Mouse (Mus musculus) cortical plate, adult 2 months (tissue): ENCODE results near the gene Fosb.

ENCODE experiments used
- CTCF ChIP-seq: fragments of 200-500 bp; IDR thresholded peaks from 2 replicates; pipeline ENCODE4 v1.5.1; 2011; ENCODE audit warnings: mild to moderate bottlenecking, control low read depth, low read length; ENCODE audit not compliant: insufficient read depth; ENCODE audit errors: extremely low read depth
- POLR2A ChIP-seq: fragments of 200-500 bp; IDR thresholded peaks from 2 replicates; pipeline ENCODE4 v1.6.1; 2011; ENCODE audit warnings: mild to moderate bottlenecking, low read length, control low read depth; ENCODE audit not compliant: insufficient read depth; ENCODE audit errors: extremely low read depth

DNA sequence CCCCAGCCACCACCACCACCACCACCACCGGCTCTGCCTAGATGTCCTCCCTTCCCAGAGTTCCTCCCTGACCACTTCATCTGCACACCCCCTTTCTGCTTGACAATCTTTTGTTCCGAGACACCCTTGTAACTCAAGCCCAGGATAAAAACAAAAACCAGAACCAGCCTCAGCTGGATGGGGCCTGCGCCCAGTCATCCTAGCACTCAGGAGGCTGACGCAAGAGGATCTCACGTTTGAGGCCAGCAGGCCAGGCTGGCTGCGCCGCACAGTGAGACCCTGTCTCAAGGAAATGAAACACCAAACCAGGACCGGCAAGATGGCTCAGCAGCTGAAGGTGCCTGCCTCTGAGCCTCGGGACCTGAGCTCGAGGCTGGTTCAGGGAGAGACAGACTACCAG lies 42.8 kb downstream of the Fosb start:
- no peak for TF ChIP-seq POLR2A
- no peak for TF ChIP-seq CTCF
